Comparison of ENCODE assay signal across 24 mouse cellular contexts in the genomic region with DNA sequence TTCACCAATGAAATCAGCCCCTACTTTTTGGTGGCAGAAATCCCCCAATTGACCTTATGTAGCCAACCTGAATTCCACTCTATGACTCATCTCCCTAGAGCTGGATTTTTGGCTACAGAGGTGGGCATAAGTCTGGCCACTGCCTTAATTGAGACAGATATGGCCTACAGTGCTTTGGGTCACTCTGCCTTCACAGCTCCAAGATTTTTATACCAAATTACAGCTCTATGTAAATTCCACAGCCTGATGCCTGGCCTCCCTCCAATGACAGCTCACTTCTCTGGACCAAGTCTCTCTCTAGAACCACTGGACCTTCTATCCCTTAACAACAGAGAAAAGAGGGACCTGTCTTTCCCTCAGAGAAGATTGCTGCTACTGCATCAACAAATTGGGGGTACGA. TPM values are rescaled to one million over a fixed set of nuclear protein-coding genes. Genes with fewer than 3 reads are reported as not detected.
A peak's percentile ranks its signal among the peaks of the same experiment; 100 is the strongest.
DNase-seq lines count a peak whose midpoint lies in the region.
"Had no signal": no experiment of that assay in that cellular context is flagged by ENCODE, and none has a peak within 500 bp of the region (broad histone marks: within the 10 kb centered on the region; RNA-seq: fewer than 3 reads in every experiment).

No protein-coding gene starts in this region.

- DNase-seq in 3134 (ENCODE audit: extremely low read depth, insufficient read length, low spot score), result peak; percentile 10
- peak; percentile 66 for DNase-seq in 3T3-L1 (ENCODE audit: low read depth, low spot score)
- DNase-seq in Muller cell, postnatal 12 days (ENCODE audit: inconsistent ontology term), result peak; percentile 82
- peak; percentile 76 for DNase-seq in NIH3T3 (ENCODE audit: low read depth)
- no peak for DNase-seq in kidney, adult 8-10 months
- DNase-seq in left cerebral cortex, adult 9 months (ENCODE audit: low spot score in 2 of 2), result no peak
- no peak for DNase-seq in heart, embryonic 10.5 days (ENCODE audit: low spot score)
- DNase-seq in kidney, postnatal 10 days, result no peak
- DNase-seq: adrenal gland, adult 2 months; adrenal gland, adult 8-10 months; adrenal gland, postnatal 10 days; adrenal gland, postnatal 14 days; adrenal gland, postnatal 25 days; adrenal gland, postnatal 36 days; B cell, adult 2 months; cerebellum, adult 11 months; cerebellum, adult 11-12 months; cerebellum, adult 18-20 months; cerebellum, adult 2 months; cerebellum, adult 8-10 months; cerebellum, adult 9-10 months had no signal

- H3K36me3 ChIP-seq in heart, embryonic 10.5 days, result no peaks in the 10 kb centered on the region
- H3K36me3 ChIP-seq: G1E had no signal

- no peaks in the 10 kb centered on the region for H3K9me3 ChIP-seq in heart, embryonic 10.5 days
- H3K9me3 ChIP-seq: G1E had no signal

- H3K27me3 ChIP-seq in heart, embryonic 10.5 days (ENCODE audit: insufficient read depth, poor library complexity, severe bottlenecking), result no peaks in the 10 kb centered on the region
- H3K27me3 ChIP-seq: CH12.LX, Patski had no signal

- H3K4me1 ChIP-seq in heart, embryonic 10.5 days, result no peaks in the 10 kb centered on the region

- no peak overlapping the region for H3K27ac ChIP-seq in heart, embryonic 10.5 days

- no peak overlapping the region for H3K4me3 ChIP-seq in heart, embryonic 10.5 days

- 78% methylated on average over 1 of the region's 1 CpGs for WGBS in heart, embryonic 10.5 days

RNA-seq across cellular contexts. Expression of gene Hook1, which starts 38.2 kb away (rescaled TPM):
- polyA plus RNA-seq in heart, embryonic 10.5 days (2016; fragmentation: Nextera tagmentation; extraction: Ambion mirVana), result 10.2 and 12.3 TPM in 2 replicates
- polyA plus RNA-seq: G1E had no signal

Comparison
In these comparisons a context has a peak if more than half of its experiments do, and no peak if none do; other contexts are left out.
1. DNase-seq: peak in 3134 (single experiment), 3T3-L1 (single experiment), Muller cell, postnatal 12 days (single experiment) and NIH3T3 (single experiment); none in kidney, adult 8-10 months (0 of 2), left cerebral cortex, adult 9 months (0 of 2), heart, embryonic 10.5 days (single experiment) and kidney, postnatal 10 days (single experiment).